Mouse (Mus musculus): ENCODE measurements around the gene Pygb. TPM values are rescaled to one million over a fixed set of nuclear protein-coding genes. Genes with fewer than 3 reads are reported as not detected.
A peak's percentile ranks its signal among the peaks of the same experiment; 100 is the strongest.

The Pygb gene
- polyA plus RNA-seq, 1 experiment from 2014 or later: 62.2 TPM

- Histone ChIP-seq H3K27me3 (ENCODE audit: control insufficient read depth, insufficient read depth, low read length) (no peaks in the 10 kb centered on the region), H3K4me1 (ENCODE audit: control insufficient read depth, insufficient read depth, low read length) (no peaks in the 10 kb centered on the region), H3K9me3 (ENCODE audit: control insufficient read depth, low read length) (no peaks in the 10 kb centered on the region), H3K9ac (replicated peaks; ENCODE audit: low read length) (no peak overlapping the region), H3K36me3 (ENCODE audit: control insufficient read depth, insufficient read depth, low read length) (peaks cover 31% of the 10 kb centered on the region), H3K27ac (replicated peaks; ENCODE audit: low read depth, low read length) (no peak overlapping the region), H3K4me2 (ENCODE audit: low read length) (no peak overlapping the region), H3K4me3 (replicated peaks; ENCODE audit: low read depth, low read length) (no peak overlapping the region)
- WGBS: 89% methylated on average over 7 of the region's 7 CpGs
- ATAC-seq (ENCODE audit: low FRiP score, low TSS enrichment) (no peak), DNase-seq (no peak)
Observed at GRCm38 (mm10) chr2:150842049-150842461, 55.5 kb downstream of the Pygb start.

- Histone ChIP-seq H3K4me2 (ENCODE audit: low read length) (no peak overlapping the region), H3K9ac (replicated peaks; ENCODE audit: low read length) (no peak overlapping the region), H3K4me1 (ENCODE audit: control insufficient read depth, insufficient read depth, low read length) (no peaks in the 10 kb centered on the region), H3K4me3 (replicated peaks; ENCODE audit: low read depth, low read length) (no peak overlapping the region), H3K36me3 (ENCODE audit: control insufficient read depth, insufficient read depth, low read length) (peaks cover 15% of the 10 kb centered on the region; the same call in 1 of the 2 replicates), H3K27me3 (ENCODE audit: control insufficient read depth, insufficient read depth, low read length) (no peaks in the 10 kb centered on the region), H3K9me3 (ENCODE audit: control insufficient read depth, low read length) (no peaks in the 10 kb centered on the region), H3K27ac (replicated peaks; ENCODE audit: low read depth, low read length) (no peak overlapping the region)
- no peak for DNase-seq
- no peak for ATAC-seq (ENCODE audit: low FRiP score, low TSS enrichment)
- WGBS: 68% methylated on average over 1 of the region's 1 CpGs
Observed at GRCm38 (mm10) chr2:150844798-150845197, 58.3 kb downstream of the Pygb start.

- H3K4me1 ChIP-seq (ENCODE audit: control insufficient read depth, insufficient read depth, low read length): no peaks in the 10 kb centered on the region
- no peak overlapping the region for H3K9ac ChIP-seq (replicated peaks; ENCODE audit: low read length)
- no peaks in the 10 kb centered on the region for H3K27me3 ChIP-seq (ENCODE audit: control insufficient read depth, insufficient read depth, low read length)
- H3K4me2 ChIP-seq (ENCODE audit: low read length): no peak overlapping the region
- H3K27ac ChIP-seq (replicated peaks; ENCODE audit: low read depth, low read length): no peak overlapping the region
- DNase-seq (peak; percentile 5), ATAC-seq (ENCODE audit: low FRiP score, low TSS enrichment) (no peak)
- no peak overlapping the region for H3K4me3 ChIP-seq (replicated peaks; ENCODE audit: low read depth, low read length)
- 76% methylated on average over 8 of the region's 8 CpGs for WGBS
- H3K9me3 ChIP-seq (ENCODE audit: control insufficient read depth, low read length): no peaks in the 10 kb centered on the region
- 0 out of 2 replicates have a peak, but pooled peaks cover 7% of the 10 kb centered on the region for H3K36me3 ChIP-seq (ENCODE audit: control insufficient read depth, insufficient read depth, low read length)
Observed at GRCm38 (mm10) chr2:150847436-150847995, 61.0 kb downstream of the Pygb start.

GRCm38 (mm10) chr2:150851251-150851650 lies 64.7 kb downstream of the Pygb start:
- no peak for ATAC-seq (ENCODE audit: low FRiP score, low TSS enrichment)
- 85% methylated on average over 9 of the region's 9 CpGs for WGBS
- Histone ChIP-seq H3K27me3 (ENCODE audit: control insufficient read depth, insufficient read depth, low read length) (no peaks in the 10 kb centered on the region), H3K4me1 (ENCODE audit: control insufficient read depth, insufficient read depth, low read length) (no peaks in the 10 kb centered on the region), H3K27ac (replicated peaks; ENCODE audit: low read depth, low read length) (no peak overlapping the region), H3K9me3 (ENCODE audit: control insufficient read depth, low read length) (no peaks in the 10 kb centered on the region), H3K9ac (replicated peaks; ENCODE audit: low read length) (no peak overlapping the region), H3K4me2 (ENCODE audit: low read length) (no peak overlapping the region), H3K4me3 (replicated peaks; ENCODE audit: low read depth, low read length) (no peak overlapping the region), H3K36me3 (ENCODE audit: control insufficient read depth, insufficient read depth, low read length) (0 out of 2 replicates have a peak, but pooled peaks cover 3% of the 10 kb centered on the region)
- no peak for DNase-seq

GRCm38 (mm10) chr2:150855186-150855585 lies 68.7 kb downstream of the Pygb start:
- Histone ChIP-seq H3K36me3 (ENCODE audit: control insufficient read depth, insufficient read depth, low read length) (no peaks in the 10 kb centered on the region), H3K27ac (replicated peaks; ENCODE audit: low read depth, low read length) (no peak overlapping the region), H3K27me3 (ENCODE audit: control insufficient read depth, insufficient read depth, low read length) (no peaks in the 10 kb centered on the region), H3K9ac (replicated peaks; ENCODE audit: low read length) (no peak overlapping the region), H3K4me2 (ENCODE audit: low read length) (no peak overlapping the region), H3K4me3 (replicated peaks; ENCODE audit: low read depth, low read length) (no peak overlapping the region), H3K4me1 (ENCODE audit: control insufficient read depth, insufficient read depth, low read length) (no peaks in the 10 kb centered on the region), H3K9me3 (ENCODE audit: control insufficient read depth, low read length) (no peaks in the 10 kb centered on the region)
- DNase-seq (no peak), ATAC-seq (ENCODE audit: low FRiP score, low TSS enrichment) (no peak)

- WGBS: 93% methylated on average over 9 of the region's 9 CpGs
- no peak for DNase-seq
- Histone ChIP-seq H3K9ac (replicated peaks; ENCODE audit: low read length) (no peak overlapping the region), H3K36me3 (ENCODE audit: control insufficient read depth, insufficient read depth, low read length) (no peaks in the 10 kb centered on the region), H3K4me1 (ENCODE audit: control insufficient read depth, insufficient read depth, low read length) (no peaks in the 10 kb centered on the region), H3K27me3 (ENCODE audit: control insufficient read depth, insufficient read depth, low read length) (no peaks in the 10 kb centered on the region), H3K9me3 (ENCODE audit: control insufficient read depth, low read length) (no peaks in the 10 kb centered on the region), H3K4me2 (ENCODE audit: low read length) (no peak overlapping the region), H3K4me3 (replicated peaks; ENCODE audit: low read depth, low read length) (no peak overlapping the region), H3K27ac (replicated peaks; ENCODE audit: low read depth, low read length) (no peak overlapping the region)
- ATAC-seq (ENCODE audit: low FRiP score, low TSS enrichment): no peak
Observed at GRCm38 (mm10) chr2:150858724-150859487, 72.4 kb downstream of the Pygb start.

- H3K9ac ChIP-seq (replicated peaks; ENCODE audit: low read length): no peak overlapping the region
- H3K36me3 ChIP-seq (ENCODE audit: control insufficient read depth, insufficient read depth, low read length): no peaks in the 10 kb centered on the region
- H3K27me3 ChIP-seq (ENCODE audit: control insufficient read depth, insufficient read depth, low read length): no peaks in the 10 kb centered on the region
- no peak overlapping the region for H3K4me3 ChIP-seq (replicated peaks; ENCODE audit: low read depth, low read length)
- no peaks in the 10 kb centered on the region for H3K4me1 ChIP-seq (ENCODE audit: control insufficient read depth, insufficient read depth, low read length)
- WGBS: 85% methylated on average over 11 of the region's 11 CpGs
- no peak for DNase-seq
- H3K4me2 ChIP-seq (ENCODE audit: low read length): no peak overlapping the region
- ATAC-seq (ENCODE audit: low FRiP score, low TSS enrichment): no peak
- H3K27ac ChIP-seq (replicated peaks; ENCODE audit: low read depth, low read length): no peak overlapping the region
- no peaks in the 10 kb centered on the region for H3K9me3 ChIP-seq (ENCODE audit: control insufficient read depth, low read length)
Observed at GRCm38 (mm10) chr2:150859709-150860470, 73.4 kb downstream of the Pygb start.

GRCm38 (mm10) chr2:150861128-150861527 lies 74.6 kb downstream of the Pygb start:
- no peak overlapping the region for H3K9ac ChIP-seq (replicated peaks; ENCODE audit: low read length)

More at GRCm38 (mm10) chr2:150861128-150861527, 74.6 kb downstream of the Pygb start:
- H3K4me2 ChIP-seq (ENCODE audit: low read length): no peak overlapping the region
- H3K36me3 ChIP-seq (ENCODE audit: control insufficient read depth, insufficient read depth, low read length): no peaks in the 10 kb centered on the region
- H3K27me3 ChIP-seq (ENCODE audit: control insufficient read depth, insufficient read depth, low read length): no peaks in the 10 kb centered on the region
- no peak overlapping the region for H3K4me3 ChIP-seq (replicated peaks; ENCODE audit: low read depth, low read length)
- no peaks in the 10 kb centered on the region for H3K4me1 ChIP-seq (ENCODE audit: control insufficient read depth, insufficient read depth, low read length)
- H3K9me3 ChIP-seq (ENCODE audit: control insufficient read depth, low read length): no peaks in the 10 kb centered on the region
- ATAC-seq (ENCODE audit: low FRiP score, low TSS enrichment) (no peak), DNase-seq (no peak)
- no peak overlapping the region for H3K27ac ChIP-seq (replicated peaks; ENCODE audit: low read depth, low read length)
- 86% methylated on average over 2 of the region's 2 CpGs for WGBS
